Mouse (Mus musculus) myocyte (in vitro differentiated cells): ENCODE measurements at regions not wholly inside any gene's neighbourhood (a gene's known extent, or its start where the extent isn't known, plus 50 kb on each side); places are given as distances from the start of the nearest gene placed in this dataset.
A peak's percentile ranks its signal among the peaks of the same experiment; 100 is the strongest.

Experiments
- H3K27me3 ChIP-seq: one replicate; pipeline ENCODE4 v1.6.1; 2011; ENCODE audit not compliant: control insufficient read depth, insufficient read depth, insufficient read length
- H3K36me3 ChIP-seq: one replicate; pipeline ENCODE4 v1.6.1; 2011; ENCODE audit not compliant: control insufficient read depth, insufficient read depth
- H3K4me2 ChIP-seq: one replicate; pipeline ENCODE4 v1.6.1; 2011; ENCODE audit warnings: low read depth, control low read depth
- H3K4me3 ChIP-seq: one replicate; pipeline ENCODE4 v1.5.1; 2011; ENCODE audit warnings: mild to moderate bottlenecking, control low read depth, moderate library complexity
- H3K79me2 ChIP-seq: one replicate; pipeline ENCODE4 v1.6.1; 2011; ENCODE audit not compliant: control insufficient read depth, insufficient read depth
- H3ac ChIP-seq: one replicate; pipeline ENCODE4 v1.6.1; 2011; ENCODE audit not compliant: control insufficient read depth, insufficient read length
- CEBPB ChIP-seq: IDR thresholded peaks from 2 replicates; pipeline ENCODE4 v1.6.1; 2011; ENCODE audit warnings: mild to moderate bottlenecking, moderate library complexity; ENCODE audit not compliant: poor library complexity, insufficient read depth, severe bottlenecking
- E2F4 ChIP-seq: IDR thresholded peaks from one replicate; pipeline ENCODE4 v1.6.1; 2011; ENCODE audit warnings: mild to moderate bottlenecking, control low read depth, moderate library complexity; ENCODE audit not compliant: insufficient read depth
- MAX ChIP-seq: IDR thresholded peaks from one replicate; pipeline ENCODE4 v1.6.1; 2011; ENCODE audit warnings: low read depth, mild to moderate bottlenecking, control low read depth
- MYOD1 ChIP-seq, 3 experiments: IDR thresholded peaks; one replicate each; pipeline ENCODE4 v1.6.1; 2011; ENCODE audit warnings: control low read depth in 2 of 3, low read depth in 2 of 3, mild to moderate bottlenecking in 2 of 3, moderate library complexity in 1 of 3; ENCODE audit not compliant: insufficient read length in 2 of 3, control insufficient read depth in 1 of 3
- MYOG ChIP-seq, 3 experiments: IDR thresholded peaks; one replicate each; pipeline ENCODE4 v1.6.1; 2011; ENCODE audit warnings: control low read depth in 2 of 3, low read depth in 2 of 3, mild to moderate bottlenecking in 2 of 3; ENCODE audit not compliant: insufficient read length in 2 of 3, control insufficient read depth in 1 of 3, insufficient read depth in 1 of 3
- POLR2A ChIP-seq: IDR thresholded peaks from one replicate; pipeline ENCODE4 v1.6.1; 2011; ENCODE audit warnings: low read depth, mild to moderate bottlenecking, control low read depth, moderate library complexity; ENCODE audit not compliant: insufficient read length
- POLR2AphosphoS2 ChIP-seq: IDR thresholded peaks from one replicate; pipeline ENCODE4 v1.6.1; 2011; ENCODE audit warnings: low read depth, control low read depth; ENCODE audit not compliant: insufficient read length
- REST ChIP-seq: IDR thresholded peaks from one replicate; pipeline ENCODE4 v1.6.1; 2011; ENCODE audit warnings: mild to moderate bottlenecking, control low read depth, moderate library complexity; ENCODE audit not compliant: insufficient read depth, insufficient read length
- SRF ChIP-seq: IDR thresholded peaks from one replicate; pipeline ENCODE4 v1.6.1; 2011; ENCODE audit warnings: low read depth; ENCODE audit not compliant: control insufficient read depth, insufficient read length
- TCF12 ChIP-seq: IDR thresholded peaks from one replicate; pipeline ENCODE4 v1.6.1; 2011; ENCODE audit warnings: mild to moderate bottlenecking, control low read depth; ENCODE audit not compliant: poor library complexity, insufficient read depth, severe bottlenecking
- TCF3 ChIP-seq: IDR thresholded peaks from one replicate; pipeline ENCODE4 v1.6.1; 2011; ENCODE audit warnings: low read depth, control low read depth; ENCODE audit not compliant: insufficient read length
- USF1 ChIP-seq: IDR thresholded peaks from one replicate; pipeline ENCODE4 v1.6.1; 2011; ENCODE audit warnings: low read depth, mild to moderate bottlenecking, control low read depth, moderate library complexity

DNA sequence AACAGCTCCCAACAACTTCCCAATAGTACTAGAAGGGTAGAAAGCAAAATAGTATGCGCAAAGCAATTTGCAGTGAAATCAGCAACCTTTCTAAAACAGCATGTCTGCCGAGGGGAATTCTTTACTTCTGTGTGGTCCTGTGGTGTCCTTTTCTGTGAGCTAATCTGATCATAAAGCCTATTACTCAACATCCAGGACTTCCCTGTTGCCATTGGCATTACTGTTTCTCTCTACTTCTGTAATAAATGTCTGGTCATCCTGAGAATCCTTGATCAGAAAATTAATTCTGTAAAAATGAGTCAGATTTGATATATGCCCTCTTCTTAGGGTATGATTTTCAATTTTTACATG lies 591.4 kb upstream of the Cdh12 start:
- Histone ChIP-seq H3K36me3 (no peaks in the 10 kb centered on the region), H3K79me2 (no peaks in the 10 kb centered on the region), H3ac (no peak overlapping the region), H3K4me2 (peak overlapping the region; percentile 75), H3K27me3 (no peaks in the 10 kb centered on the region), H3K4me3 (peak overlapping the region; percentile 3)
- TF ChIP-seq CEBPB (peak; percentile 63), TCF3 (no peak)

DNA sequence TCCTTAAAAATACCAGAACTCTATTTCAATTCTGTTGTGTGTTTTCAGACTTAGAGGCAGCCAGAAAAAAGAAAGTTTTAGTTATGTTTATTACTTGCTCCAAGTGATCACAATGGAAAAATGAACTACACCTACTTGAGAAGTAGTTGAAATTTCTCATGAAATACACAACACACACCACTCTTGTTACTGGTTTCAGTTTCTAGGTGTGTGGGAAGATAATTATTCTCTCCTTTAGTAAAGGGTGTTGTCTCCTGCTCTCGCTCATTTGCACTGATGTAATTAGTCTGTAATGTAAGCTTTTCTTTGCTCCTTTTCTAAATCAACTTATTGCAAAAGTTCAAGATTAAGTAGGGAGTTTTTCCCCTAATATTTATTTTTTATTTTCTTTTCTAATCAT lies 590.4 kb upstream of the Cdh12 start:
- Histone ChIP-seq H3K27me3 (no peaks in the 10 kb centered on the region), H3ac (no peak overlapping the region), H3K79me2 (no peaks in the 10 kb centered on the region), H3K4me2 (no peak overlapping the region), H3K36me3 (no peaks in the 10 kb centered on the region), H3K4me3 (no peak overlapping the region)
- TF ChIP-seq REST (no peak), POLR2A (no peak), POLR2AphosphoS2 (no peak), CEBPB (no peak), USF1 (no peak), TCF12 (no peak), E2F4 (no peak), MYOG (IDR thresholded peaks at IDR 0.05; ENCODE audit: control insufficient read depth in 1 of 3, insufficient read depth in 1 of 3, insufficient read length in 2 of 3, low read depth in 2 of 3) (no peak), MYOD1 (IDR thresholded peaks at IDR 0.05; ENCODE audit: control insufficient read depth in 1 of 3, insufficient read length in 2 of 3, low read depth in 2 of 3) (no peak), TCF3 (no peak), MAX (no peak), SRF (no peak)

DNA sequence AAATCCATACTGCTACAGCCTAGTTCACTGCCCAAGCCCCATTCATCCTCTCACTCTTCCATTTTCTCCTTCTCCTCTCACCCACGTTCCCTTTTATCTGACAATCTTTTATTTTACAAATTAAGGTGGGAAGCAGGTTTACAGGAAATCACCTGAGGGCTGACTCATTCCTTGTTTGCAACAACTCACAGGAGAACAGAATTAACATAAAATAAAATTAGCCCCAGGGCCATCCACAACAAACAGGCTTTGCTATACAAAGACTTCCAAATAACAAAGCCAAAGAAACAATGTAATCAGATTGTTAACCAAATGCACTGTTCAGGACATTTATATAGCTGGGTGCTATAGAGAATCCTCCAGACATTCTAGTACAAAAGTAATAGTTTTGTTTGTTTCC lies 585.1 kb upstream of the Cdh12 start:
- Histone ChIP-seq H3K79me2 (no peaks in the 10 kb centered on the region), H3K4me3 (no peak overlapping the region), H3K27me3 (no peaks in the 10 kb centered on the region), H3ac (no peak overlapping the region), H3K36me3 (no peaks in the 10 kb centered on the region), H3K4me2 (no peak overlapping the region)
- TF ChIP-seq SRF = no peak

DNA sequence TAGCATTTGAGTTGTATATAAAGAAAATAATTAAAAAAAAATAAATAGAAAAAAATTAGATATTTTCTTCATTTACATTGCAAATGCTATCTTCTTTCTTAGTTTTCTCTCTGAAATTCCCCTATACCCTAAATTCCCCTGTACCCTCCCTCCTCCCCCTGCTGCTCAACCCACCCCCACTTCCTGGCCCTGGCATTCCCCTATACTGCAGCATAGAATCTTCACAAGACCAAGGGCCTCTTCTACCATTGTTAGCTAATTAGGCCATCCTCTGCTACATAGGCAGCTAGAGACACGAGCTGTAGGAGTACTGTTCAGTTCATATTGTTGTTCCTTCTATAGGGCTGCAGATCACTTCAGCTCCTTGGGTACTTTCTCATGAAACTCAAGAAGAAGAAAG lies 582.5 kb upstream of the Cdh12 start:
- no peak overlapping the region for H3K4me3 ChIP-seq
- H3ac ChIP-seq = no peak overlapping the region
- TF ChIP-seq E2F4 (no peak), SRF (no peak), POLR2A (no peak), USF1 (no peak), REST (no peak), TCF12 (no peak)
- no peaks in the 10 kb centered on the region for H3K27me3 ChIP-seq
- H3K36me3 ChIP-seq = no peaks in the 10 kb centered on the region
- no peak overlapping the region for H3K4me2 ChIP-seq
- H3K79me2 ChIP-seq = no peaks in the 10 kb centered on the region

DNA sequence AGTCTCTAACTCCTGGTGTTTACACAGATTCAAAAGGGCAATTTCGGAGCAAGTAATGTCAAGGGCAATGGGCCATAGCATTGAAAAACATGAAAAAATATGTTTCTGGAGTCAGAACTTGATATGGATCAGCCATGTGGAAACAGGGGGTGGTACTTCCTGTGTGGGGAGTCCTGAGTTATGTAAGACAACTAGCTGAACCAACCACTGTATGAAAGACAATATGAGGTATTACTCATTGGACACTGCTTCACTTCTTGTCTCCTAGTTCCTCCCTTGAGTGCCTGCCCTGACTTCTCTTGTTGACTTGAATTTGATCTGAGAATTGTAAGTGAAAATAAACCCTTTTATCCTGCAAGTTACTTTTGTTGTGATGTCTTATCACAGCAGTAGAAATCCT lies 580.0 kb upstream of the Cdh12 start:
- TF ChIP-seq MYOG (IDR thresholded peaks at IDR 0.05; ENCODE audit: control insufficient read depth in 1 of 3, insufficient read depth in 1 of 3, insufficient read length in 2 of 3, low read depth in 2 of 3) = no peak
- no peak for TF ChIP-seq SRF
- no peak for TF ChIP-seq E2F4
- no peak for TF ChIP-seq REST
- no peak for TF ChIP-seq TCF3
- TF ChIP-seq MAX = no peak
- no peak for TF ChIP-seq MYOD1 (IDR thresholded peaks at IDR 0.05; ENCODE audit: control insufficient read depth in 1 of 3, insufficient read length in 2 of 3, low read depth in 2 of 3)

DNA sequence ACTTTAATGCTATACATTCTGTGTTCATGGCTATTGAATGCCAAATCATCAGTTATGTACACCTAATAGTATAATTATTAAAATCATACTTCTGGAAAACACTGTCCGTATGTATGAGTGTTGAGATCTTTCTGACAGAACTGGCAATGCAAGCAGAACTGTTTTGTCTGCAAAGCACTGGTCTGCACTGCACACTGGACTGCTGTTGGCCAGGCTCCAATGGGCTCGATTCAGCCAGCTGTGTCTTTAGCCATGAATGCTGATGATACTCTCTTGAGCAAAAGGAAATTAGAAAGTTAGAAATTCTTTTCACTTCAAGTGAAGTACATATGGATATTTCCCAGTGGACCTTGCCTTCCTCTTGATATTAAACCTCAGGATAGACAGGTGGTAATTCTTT lies 576.5 kb upstream of the Cdh12 start:
- TF ChIP-seq MYOG (IDR thresholded peaks at IDR 0.05; ENCODE audit: control insufficient read depth in 1 of 3, insufficient read depth in 1 of 3, insufficient read length in 2 of 3, low read depth in 2 of 3) = no peak
- TF ChIP-seq TCF12 = no peak
- no peak for TF ChIP-seq POLR2AphosphoS2
- no peak for TF ChIP-seq USF1
- TF ChIP-seq MAX = no peak
- TF ChIP-seq TCF3 = no peak
- no peak for TF ChIP-seq E2F4
- TF ChIP-seq POLR2A = no peak
- TF ChIP-seq MYOD1 (IDR thresholded peaks at IDR 0.05; ENCODE audit: control insufficient read depth in 1 of 3, insufficient read length in 2 of 3, low read depth in 2 of 3) = no peak
- no peak for TF ChIP-seq CEBPB
- TF ChIP-seq SRF = no peak
- no peak for TF ChIP-seq REST
- Histone ChIP-seq H3K79me2 (no peaks in the 10 kb centered on the region), H3K36me3 (no peaks in the 10 kb centered on the region), H3ac (no peak overlapping the region), H3K4me2 (no peak overlapping the region), H3K27me3 (no peaks in the 10 kb centered on the region), H3K4me3 (no peak overlapping the region)

More for the DNA sequence above, 580.0 kb upstream of the Cdh12 start:
- Histone ChIP-seq H3K4me2 (no peak overlapping the region), H3K79me2 (no peaks in the 10 kb centered on the region), H3ac (no peak overlapping the region), H3K27me3 (no peaks in the 10 kb centered on the region), H3K4me3 (no peak overlapping the region), H3K36me3 (no peaks in the 10 kb centered on the region)
